19 mouse cellular contexts compared by ENCODE assay signal in genomic region chr15:13529960-13530359, GRCm38 (mm10).
DNase-seq lines count a peak whose midpoint lies in the region; ATAC-seq and TF ChIP-seq lines count a peak whose summit lies in the region.
"Had no signal": no experiment of that assay in that cellular context is flagged by ENCODE, and none has a peak within 500 bp of the region (broad histone marks: within the 10 kb centered on the region; RNA-seq: fewer than 3 reads in every experiment).

No protein-coding gene starts in this region.

- no peaks in the 10 kb centered on the region for H3K9me3 ChIP-seq in kidney, embryonic 15.5 days (replicated peaks)
- H3K9me3 ChIP-seq in lung, embryonic 14.5 days (ENCODE audit: low read depth, low read length): no peaks in the 10 kb centered on the region
- no peaks in the 10 kb centered on the region for H3K9me3 ChIP-seq in heart, embryonic 12.5 days (replicated peaks)
- H3K9me3 ChIP-seq: embryonic facial prominence, embryonic 10.5 days; embryonic facial prominence, embryonic 12.5 days; forebrain, embryonic 13.5 days; forebrain, embryonic 15.5 days had no signal

- no peak overlapping the region for H3K4me2 ChIP-seq in kidney, embryonic 15.5 days
- no peak overlapping the region for H3K4me2 ChIP-seq in lung, embryonic 14.5 days
- no peak overlapping the region for H3K4me2 ChIP-seq in heart, embryonic 12.5 days
- H3K4me2 ChIP-seq: embryonic facial prominence, embryonic 12.5 days; forebrain, embryonic 13.5 days; forebrain, embryonic 15.5 days had no signal

- WGBS in kidney, embryonic 15.5 days: 38% methylated on average over 3 of the region's 3 CpGs
- WGBS in lung, embryonic 14.5 days: 45% methylated on average over 3 of the region's 3 CpGs
- WGBS in heart, embryonic 12.5 days: 56% methylated on average over 3 of the region's 3 CpGs

- no peak overlapping the region for H3K4me3 ChIP-seq in kidney, embryonic 15.5 days (replicated peaks)
- H3K4me3 ChIP-seq in lung, embryonic 14.5 days (ENCODE audit: low read depth, low read length): no peak overlapping the region
- H3K4me3 ChIP-seq in heart, embryonic 12.5 days: no peak overlapping the region
- H3K4me3 ChIP-seq: embryonic facial prominence, embryonic 10.5 days; embryonic facial prominence, embryonic 12.5 days; forebrain, embryonic 13.5 days; forebrain, embryonic 15.5 days had no signal

- H3K9ac ChIP-seq in kidney, embryonic 15.5 days: no peak overlapping the region
- H3K9ac ChIP-seq in lung, embryonic 14.5 days: no peak overlapping the region
- H3K9ac ChIP-seq in heart, embryonic 12.5 days: no peak overlapping the region
- H3K9ac ChIP-seq: embryonic facial prominence, embryonic 12.5 days; forebrain, embryonic 13.5 days; forebrain, embryonic 15.5 days had no signal

- no peaks in the 10 kb centered on the region for H3K27me3 ChIP-seq in kidney, embryonic 15.5 days
- H3K27me3 ChIP-seq in lung, embryonic 14.5 days (ENCODE audit: insufficient read depth, low read length): no peaks in the 10 kb centered on the region
- no peaks in the 10 kb centered on the region for H3K27me3 ChIP-seq in heart, embryonic 12.5 days (replicated peaks)
- H3K27me3 ChIP-seq: embryonic facial prominence, embryonic 12.5 days; forebrain, embryonic 13.5 days; forebrain, embryonic 15.5 days had no signal

- peak; percentile 66; the same call in 1 of the 2 replicates for ATAC-seq in kidney, embryonic 15.5 days (replicated peaks; ENCODE audit: low FRiP score)
- ATAC-seq in lung, embryonic 14.5 days (ENCODE audit: insufficient read depth): no peak
- ATAC-seq in heart, embryonic 12.5 days (ENCODE audit: insufficient number of reproducible peaks, low FRiP score): no peak
- ATAC-seq: activated CD4-positive, CD25-positive, alpha-beta regulatory T cell, adult 4 months; forebrain, embryonic 13.5 days; forebrain, embryonic 15.5 days had no signal

- TF ChIP-seq CTCF in lung, embryonic 14.5 days (IDR thresholded peaks at IDR 0.05; ENCODE audit: low read depth): no peak

- DNase-seq in kidney, adult 11 months: no peak
- DNase-seq in lung, embryonic 14.5 days: peak; percentile 11
- no peak for DNase-seq in lung, postnatal 14 days
- peak; percentile 10 for DNase-seq in forelimb bud, embryonic 11.5 days (ENCODE audit: low read depth, low spot score)
- DNase-seq: adrenal gland, adult 8-10 months; adrenal gland, postnatal 14 days; adrenal gland, postnatal 36 days; cerebellum, adult 11-12 months; cerebellum, adult 2 months; cerebellum, adult 9-10 months; cerebellum, postnatal 10 days; cerebellum, postnatal 25 days had no signal

- H3K27ac ChIP-seq in kidney, embryonic 15.5 days: no peak overlapping the region
- no peak overlapping the region for H3K27ac ChIP-seq in lung, embryonic 14.5 days (ENCODE audit: low read depth)
- H3K27ac ChIP-seq in heart, embryonic 12.5 days (ENCODE audit: poor library complexity, severe bottlenecking): no peak overlapping the region
- H3K27ac ChIP-seq: embryonic facial prominence, embryonic 10.5 days; embryonic facial prominence, embryonic 12.5 days; forebrain, embryonic 13.5 days; forebrain, embryonic 15.5 days had no signal

- no peaks in the 10 kb centered on the region for H3K36me3 ChIP-seq in kidney, embryonic 15.5 days
- H3K36me3 ChIP-seq in lung, embryonic 14.5 days (ENCODE audit: insufficient read depth): no peaks in the 10 kb centered on the region
- H3K36me3 ChIP-seq in heart, embryonic 12.5 days: no peaks in the 10 kb centered on the region
- H3K36me3 ChIP-seq: embryonic facial prominence, embryonic 10.5 days; embryonic facial prominence, embryonic 12.5 days; forebrain, embryonic 15.5 days had no signal

- H3K4me1 ChIP-seq in kidney, embryonic 15.5 days: peaks cover 5% of the 10 kb centered on the region; the same call in 1 of the 2 replicates
- H3K4me1 ChIP-seq in lung, embryonic 14.5 days (ENCODE audit: insufficient read depth): no peaks in the 10 kb centered on the region
- H3K4me1 ChIP-seq in heart, embryonic 12.5 days (replicated peaks): no peaks in the 10 kb centered on the region
- H3K4me1 ChIP-seq: embryonic facial prominence, embryonic 10.5 days; embryonic facial prominence, embryonic 12.5 days; forebrain, embryonic 13.5 days; forebrain, embryonic 15.5 days had no signal

Comparison
In these comparisons a context has a peak if more than half of its experiments do, and no peak if none do; other contexts are left out.
1. DNase-seq: peak in lung, embryonic 14.5 days (single experiment) and forelimb bud, embryonic 11.5 days (single experiment); none in kidney, adult 11 months (single experiment) and lung, postnatal 14 days (single experiment).